Mouse (Mus musculus) lung, adult 2 months (tissue): Measurements from ENCODE around the gene Cela1.

Experiments used
- CTCF ChIP-seq: fragments of 200-500 bp; IDR thresholded peaks from 2 replicates; pipeline ENCODE4 v1.5.1; 2011; ENCODE audit warnings: mild to moderate bottlenecking, low read length, control low read depth; ENCODE audit not compliant: insufficient read depth
- POLR2A ChIP-seq: fragments of 200-500 bp; IDR thresholded peaks from 2 replicates; pipeline ENCODE4 v1.6.1; 2011; ENCODE audit warnings: low read depth, mild to moderate bottlenecking, control low read depth, low read length, borderline replicate concordance; ENCODE audit errors: extremely low read depth

DNA sequence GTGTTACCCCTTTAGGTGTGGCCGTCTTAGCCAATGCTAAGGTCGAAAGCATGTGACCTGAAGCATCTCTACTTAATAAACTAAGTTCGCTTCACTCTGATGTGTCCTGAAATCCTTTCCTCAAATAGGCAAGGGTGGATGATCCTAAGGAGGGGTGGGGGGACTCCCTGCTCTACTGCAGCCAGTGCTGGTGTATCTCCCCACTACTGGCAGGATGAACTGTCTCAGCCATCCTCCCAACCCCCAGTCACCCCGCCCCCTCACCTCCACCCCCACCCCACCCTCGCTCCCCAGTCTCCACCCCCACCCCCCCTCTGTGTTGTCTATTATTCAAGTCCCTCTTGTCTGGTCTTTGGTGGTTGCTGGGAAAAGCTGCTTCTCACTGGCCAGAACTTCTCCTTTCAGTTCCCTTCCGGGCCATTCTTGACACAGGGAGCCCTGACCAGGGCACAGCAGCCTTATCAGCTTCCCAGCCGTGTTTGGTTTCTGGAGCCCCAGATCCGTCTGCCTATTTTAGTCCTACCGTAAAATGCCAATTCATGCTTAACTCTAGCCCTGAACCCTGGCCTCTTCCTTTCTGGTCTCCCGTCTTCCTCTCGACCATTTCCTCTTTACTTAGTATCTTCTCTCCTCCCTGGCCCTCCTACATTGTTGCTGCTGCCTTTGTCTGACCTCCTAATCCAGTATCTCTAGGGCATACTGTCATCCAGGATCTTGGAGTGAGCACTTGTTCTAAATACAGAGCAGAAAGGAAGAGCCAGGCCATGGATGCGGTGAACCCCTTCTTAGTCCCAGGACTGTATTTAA lies 13.9 kb downstream of the Cela1 start:
- TF ChIP-seq CTCF (no peak), POLR2A (no peak)
